Mouse (Mus musculus) liver, embryonic 15.5 days (tissue): ENCODE measurements around the gene Yeats2. TPM values are rescaled to one million over a fixed set of nuclear protein-coding genes. Genes with fewer than 3 reads are reported as not detected.
A peak's percentile ranks its signal among the peaks of the same experiment; 100 is the strongest.

Source experiments
- ATAC-seq: fragments of 200-750 bp; cut with Nextera tagmentation; 2 replicates; pipeline ENCODE4 v1.8.0; 2017; ENCODE audit warnings: moderate number of reproducible peaks, mild to moderate bottlenecking, moderate library complexity; ENCODE audit not compliant: insufficient read depth
- H3K27ac ChIP-seq: fragments of 300-500 bp; sonication (generic); replicated peaks from 2 replicates; pipeline ENCODE4 v1.5.1; 2015; ENCODE audit warnings: mild to moderate bottlenecking, inconsistent platforms
- H3K27me3 ChIP-seq: fragments of 300-500 bp; sonication (generic); 2 replicates; pipeline ENCODE4 v1.6.1; 2015; ENCODE audit warnings: mild to moderate bottlenecking, inconsistent platforms
- H3K36me3 ChIP-seq: fragments of 300-500 bp; sonication (generic); replicated peaks from 2 replicates; pipeline ENCODE4 v1.6.1; 2015; ENCODE audit warnings: moderate library complexity, mild to moderate bottlenecking, inconsistent platforms
- H3K4me1 ChIP-seq: fragments of 300-500 bp; sonication (generic); replicated peaks from 2 replicates; pipeline ENCODE4 v1.6.1; 2015; ENCODE audit warnings: inconsistent platforms
- H3K4me2 ChIP-seq: fragments of 300-500 bp; sonication (generic); 2 replicates; pipeline ENCODE4 v1.6.1; 2015; ENCODE audit warnings: moderate library complexity, mild to moderate bottlenecking, inconsistent platforms
- H3K4me3 ChIP-seq: fragments of 300-500 bp; sonication (generic); replicated peaks from 2 replicates; pipeline ENCODE4 v1.5.1; 2015; ENCODE audit warnings: mild to moderate bottlenecking, inconsistent platforms
- H3K9ac ChIP-seq: fragments of 300-500 bp; sonication (generic); 2 replicates; pipeline ENCODE4 v1.6.1; 2015; ENCODE audit warnings: moderate library complexity, mild to moderate bottlenecking, inconsistent platforms
- H3K9me3 ChIP-seq: fragments of 300-500 bp; sonication (generic); replicated peaks from 2 replicates; pipeline ENCODE4 v1.6.1; 2016; ENCODE audit warnings: inconsistent platforms
- WGBS: fragments of 180-500 bp; shearing (Covaris S2); methylation state at CpG from one replicate; pipeline ENCODE4 v1.1.7; 2015; ENCODE audit warnings: mixed read lengths; ENCODE audit not compliant: insufficient replicate concordance; 5-methylcytosine and 5-hydroxymethylcytosine counted together
- polyA plus RNA-seq: library from polyadenylated mRNA; unstranded; fragments of >200 nt; fragmentation: Nextera tagmentation; extraction: Ambion mirVana; gene quantifications from 2 replicates; pipeline ENCODE4 v1.2.1, GENCODE M21; 2015

Yeats2 gene
- polyA plus RNA-seq = 4.7 and 5.1 TPM in 2 replicates

DNA sequence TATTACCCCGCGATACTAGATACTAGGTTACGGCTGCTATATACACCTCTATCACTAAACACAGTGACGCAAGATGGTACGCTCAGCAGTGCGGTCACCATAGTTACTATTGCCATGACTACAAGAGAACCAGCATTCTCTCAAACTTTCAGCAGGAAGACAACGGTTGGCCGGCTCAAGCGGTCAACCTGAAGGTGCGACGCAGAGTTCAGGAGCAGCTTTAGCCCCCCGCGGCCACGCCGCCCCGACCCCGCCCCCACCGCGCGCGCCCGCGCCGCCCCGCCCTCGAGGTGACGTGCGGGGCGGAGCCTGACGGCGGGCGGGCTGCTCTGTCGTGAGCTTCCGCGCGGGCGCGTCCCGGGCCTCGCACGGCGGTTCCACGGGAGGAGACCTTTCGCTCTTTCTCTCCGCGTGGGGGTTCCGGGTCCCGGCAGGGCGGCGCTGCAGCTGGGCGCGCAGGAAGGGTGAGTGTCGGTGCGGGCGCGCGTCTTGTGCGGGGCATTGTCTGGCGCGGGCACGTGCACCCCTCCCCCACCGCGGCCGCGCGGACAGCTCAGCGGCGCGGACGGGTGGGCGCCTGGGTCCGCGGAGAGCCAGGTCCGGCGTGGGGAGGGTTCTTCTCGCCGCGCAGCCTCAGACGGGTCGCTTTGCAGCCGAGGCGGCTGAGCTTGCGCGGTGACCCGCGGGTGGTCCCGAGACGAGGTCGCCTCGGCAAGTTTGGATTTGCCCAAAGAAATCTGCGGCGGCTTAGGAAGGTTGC is at the start of gene Yeats2:
Gene Yeats2, plus strand, starts transcription at position 292 of the 760 bp plus-strand sequence.
- Histone ChIP-seq H3K4me3 (peak within 1 kb of the TSS; percentile 94), H3K27ac (peak within 1 kb of the TSS; percentile 72), H3K4me2 (peak within 1 kb of the TSS; percentile 90), H3K9ac (peak within 1 kb of the TSS; percentile 82), H3K27me3 (no peaks in the 10 kb centered on the region), H3K4me1 (peaks cover 30% of the 10 kb centered on the region), H3K9me3 (no peaks in the 10 kb centered on the region), H3K36me3 (no peaks in the 10 kb centered on the region; the same call in 1 of the 2 replicates)
- ATAC-seq = peak; percentile 95
- under 1% methylated on average over 91 of the region's 92 CpGs for WGBS

- Histone ChIP-seq H3K4me1 (peaks cover 13% of the 10 kb centered on the region), H3K27me3 (no peaks in the 10 kb centered on the region), H3K9ac (no peak overlapping the region), H3K9me3 (no peaks in the 10 kb centered on the region), H3K36me3 (no peaks in the 10 kb centered on the region), H3K27ac (no peak overlapping the region), H3K4me2 (no peak overlapping the region), H3K4me3 (no peak overlapping the region)
- ATAC-seq = no peak
- 65% methylated on average over 2 of the region's 2 CpGs for WGBS
These were observed 44.9 kb upstream of the Yeats2 start for GRCm38 (mm10) chr16:20095966-20096365.

DNA sequence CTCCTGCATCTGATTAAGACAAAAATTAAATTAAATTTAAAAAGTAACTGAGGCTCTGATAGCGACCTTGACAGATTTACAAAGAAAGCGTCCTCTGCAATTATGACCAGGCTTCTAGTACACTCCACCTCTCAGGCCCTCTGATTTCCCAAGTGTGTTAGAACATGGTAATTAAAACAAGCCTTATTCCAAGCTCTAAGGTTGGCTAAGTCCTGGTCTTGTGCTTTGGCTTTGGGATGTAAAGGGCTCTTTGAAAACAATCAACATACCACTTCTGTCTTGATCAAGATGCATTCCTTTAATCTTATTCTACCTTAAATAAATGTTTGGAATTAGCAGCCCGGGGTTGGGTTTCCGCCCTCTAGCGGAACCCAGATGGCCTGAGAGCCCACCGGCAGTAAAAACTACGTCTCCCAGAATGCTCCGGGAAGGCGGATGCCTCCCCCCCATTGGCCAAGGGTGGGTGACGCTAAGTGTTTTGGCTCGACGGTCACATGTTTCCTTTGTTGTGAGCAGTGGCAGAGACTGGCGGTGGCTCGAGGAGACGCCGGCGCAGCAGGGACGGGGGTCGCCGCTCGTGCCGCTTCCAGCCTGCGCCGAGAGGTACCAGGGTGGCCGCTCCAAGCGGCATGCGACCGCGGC is 43.7 kb upstream of the Yeats2 start, which contains the start of gene Klhl24:
Gene Klhl24, plus strand, starts transcription at position 474 of the 642 bp plus-strand sequence.
- Histone ChIP-seq H3K9me3 (no peaks in the 10 kb centered on the region), H3K27me3 (no peaks in the 10 kb centered on the region), H3K9ac (peak within 1 kb of the TSS; percentile 83), H3K4me1 (peaks cover 13% of the 10 kb centered on the region), H3K4me2 (peak within 1 kb of the TSS; percentile 94), H3K36me3 (no peaks in the 10 kb centered on the region), H3K27ac (peak within 1 kb of the TSS; percentile 92), H3K4me3 (peak within 1 kb of the TSS; percentile 92)
- ATAC-seq = peak; percentile 86
- WGBS = under 1% methylated on average over 29 of the region's 29 CpGs

DNA sequence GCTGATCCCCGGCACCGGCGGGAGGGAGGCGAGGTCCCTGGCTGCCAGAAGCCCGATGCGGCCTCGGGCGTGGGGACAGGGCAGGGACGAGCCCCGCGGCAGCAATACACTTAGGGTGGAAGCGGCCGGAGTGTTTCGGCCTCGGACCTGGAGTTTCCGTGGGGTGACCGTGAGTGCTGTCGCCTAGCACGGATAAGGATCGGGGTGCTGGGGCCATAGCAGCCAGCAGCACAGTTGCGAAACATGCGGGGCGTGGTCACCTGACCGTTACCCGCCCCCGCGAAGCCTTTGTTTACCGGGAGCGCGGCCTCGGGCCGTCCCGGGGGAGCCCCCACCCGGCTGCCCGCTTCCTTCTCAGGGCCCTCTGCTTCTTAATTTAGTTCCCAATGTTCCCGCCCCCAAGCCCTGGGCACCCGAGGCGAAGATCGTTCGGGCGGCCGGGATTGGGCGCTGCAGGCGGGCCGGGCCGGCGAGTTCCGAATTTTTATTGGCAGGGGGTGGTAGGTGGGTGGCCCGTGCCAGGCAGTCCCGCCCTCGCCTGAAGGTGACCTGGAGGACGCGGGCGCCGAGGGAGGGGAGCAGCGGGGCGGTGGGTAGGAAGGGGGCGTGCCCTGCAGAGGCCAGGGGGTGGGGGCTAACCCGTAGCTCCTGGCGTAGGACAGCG is 43.0 kb upstream of the Yeats2 start:
- H3K36me3 ChIP-seq = no peaks in the 10 kb centered on the region; the same call in 1 of the 2 replicates
- H3K9me3 ChIP-seq = no peaks in the 10 kb centered on the region
- under 1% methylated on average over 61 of the region's 61 CpGs for WGBS
- H3K4me3 ChIP-seq = peak overlapping the region; percentile 92
- H3K27me3 ChIP-seq = no peaks in the 10 kb centered on the region
- H3K27ac ChIP-seq = peak overlapping the region; percentile 92
- peaks cover 13% of the 10 kb centered on the region for H3K4me1 ChIP-seq
- peak overlapping the region; percentile 83 for H3K9ac ChIP-seq
- H3K4me2 ChIP-seq = peak overlapping the region; percentile 94
- ATAC-seq = peak; percentile 91

DNA sequence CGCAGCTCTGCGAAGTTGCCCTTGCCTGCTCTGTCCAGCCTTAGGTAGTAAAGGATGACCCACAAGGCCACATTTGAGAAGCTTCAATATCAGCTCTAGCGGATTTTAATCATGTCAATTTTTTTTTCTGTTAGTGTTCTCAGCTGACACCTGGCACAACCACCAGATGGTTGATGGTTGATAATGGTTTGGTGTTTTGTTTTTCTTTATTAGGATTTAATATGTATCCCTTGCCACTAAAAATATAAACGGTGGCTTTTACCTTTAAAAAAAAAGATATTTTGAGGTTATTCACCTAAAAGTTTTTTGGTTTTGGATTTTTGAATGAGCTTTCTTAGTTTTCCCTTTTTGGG is 42.5 kb upstream of the Yeats2 start:
- Histone ChIP-seq H3K27ac (peak overlapping the region; percentile 92), H3K27me3 (no peaks in the 10 kb centered on the region), H3K36me3 (peaks cover 3% of the 10 kb centered on the region), H3K4me3 (peak overlapping the region; percentile 92), H3K9me3 (no peaks in the 10 kb centered on the region), H3K4me2 (peak overlapping the region; percentile 94), H3K4me1 (peaks cover 13% of the 10 kb centered on the region), H3K9ac (peak overlapping the region; percentile 83)
- ATAC-seq = no peak
- WGBS = 2% methylated on average over 4 of the region's 4 CpGs

- 89% methylated on average over 6 of the region's 6 CpGs for WGBS
- H3K4me1 ChIP-seq = peaks cover 13% of the 10 kb centered on the region
- H3K4me2 ChIP-seq = peak overlapping the region; percentile 94; the same call in 1 of the 2 replicates
- no peaks in the 10 kb centered on the region for H3K27me3 ChIP-seq
- no peak overlapping the region for H3K9ac ChIP-seq
- peaks cover 6% of the 10 kb centered on the region for H3K36me3 ChIP-seq
- no peaks in the 10 kb centered on the region for H3K9me3 ChIP-seq
- H3K27ac ChIP-seq = no peak overlapping the region
- ATAC-seq = no peak
- H3K4me3 ChIP-seq = no peak overlapping the region
These were observed 41.8 kb upstream of the Yeats2 start for GRCm38 (mm10) chr16:20098866-20099629.

GRCm38 (mm10) chr16:20106996-20107395 is 33.9 kb upstream of the Yeats2 start:
- Histone ChIP-seq H3K9ac (no peak overlapping the region), H3K4me3 (no peak overlapping the region), H3K4me2 (no peak overlapping the region), H3K4me1 (no peaks in the 10 kb centered on the region), H3K36me3 (peaks cover 34% of the 10 kb centered on the region), H3K9me3 (no peaks in the 10 kb centered on the region), H3K27ac (no peak overlapping the region), H3K27me3 (no peaks in the 10 kb centered on the region)
- WGBS = 81% methylated on average over 8 of the region's 8 CpGs
- no peak for ATAC-seq

DNA sequence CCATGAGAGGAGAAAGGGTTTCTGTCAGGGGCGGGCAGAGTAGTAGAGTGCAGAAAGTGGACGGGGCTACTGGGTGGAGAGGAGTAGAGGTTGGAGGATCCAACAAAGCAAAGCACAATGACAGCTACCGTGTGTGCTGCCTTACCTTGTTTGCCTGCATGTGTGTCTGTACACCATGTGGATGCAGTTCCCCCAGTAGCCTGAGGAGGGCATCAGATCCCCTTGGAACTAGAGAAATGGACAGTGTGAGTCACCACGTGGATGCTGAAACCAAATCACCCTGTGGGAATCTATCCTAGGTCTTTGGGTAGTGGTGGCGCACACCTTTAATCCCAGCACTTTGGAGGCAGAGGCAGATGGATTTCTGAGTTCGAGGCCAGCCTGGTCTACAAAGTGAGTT is 31.9 kb upstream of the Yeats2 start:
- Histone ChIP-seq H3K27ac (no peak overlapping the region), H3K9me3 (no peaks in the 10 kb centered on the region), H3K4me2 (no peak overlapping the region), H3K4me3 (no peak overlapping the region), H3K9ac (no peak overlapping the region), H3K36me3 (peaks cover 28% of the 10 kb centered on the region), H3K27me3 (no peaks in the 10 kb centered on the region), H3K4me1 (no peaks in the 10 kb centered on the region)
- WGBS = 80% methylated on average over 6 of the region's 6 CpGs
- no peak for ATAC-seq

DNA sequence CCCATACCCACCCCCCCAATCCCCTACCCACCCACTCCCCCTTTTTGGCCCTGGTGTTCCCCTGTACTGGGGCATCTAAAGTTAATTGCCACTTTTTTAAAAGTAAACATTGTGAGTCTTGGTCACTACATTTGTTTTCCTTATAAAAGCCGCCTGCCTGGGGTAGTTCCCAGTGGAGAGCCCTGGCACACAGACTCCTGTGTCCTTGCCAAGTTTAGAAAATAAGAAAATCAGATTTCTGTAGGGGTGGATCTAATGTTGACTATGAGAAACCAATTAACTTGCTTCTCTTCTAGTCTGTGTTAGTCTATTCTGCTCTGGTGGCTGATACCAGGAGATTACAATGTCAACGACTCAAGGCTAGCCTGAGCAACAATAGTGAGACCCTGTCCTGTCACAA is 28.2 kb upstream of the Yeats2 start:
- WGBS = 68% methylated on average over 2 of the region's 2 CpGs
- H3K4me1 ChIP-seq = no peaks in the 10 kb centered on the region
- ATAC-seq = no peak
- H3K27ac ChIP-seq = no peak overlapping the region
- no peaks in the 10 kb centered on the region for H3K27me3 ChIP-seq
- H3K9ac ChIP-seq = no peak overlapping the region
- H3K36me3 ChIP-seq = peaks cover 17% of the 10 kb centered on the region
- no peak overlapping the region for H3K4me2 ChIP-seq
- H3K4me3 ChIP-seq = no peak overlapping the region
- no peaks in the 10 kb centered on the region for H3K9me3 ChIP-seq

DNA sequence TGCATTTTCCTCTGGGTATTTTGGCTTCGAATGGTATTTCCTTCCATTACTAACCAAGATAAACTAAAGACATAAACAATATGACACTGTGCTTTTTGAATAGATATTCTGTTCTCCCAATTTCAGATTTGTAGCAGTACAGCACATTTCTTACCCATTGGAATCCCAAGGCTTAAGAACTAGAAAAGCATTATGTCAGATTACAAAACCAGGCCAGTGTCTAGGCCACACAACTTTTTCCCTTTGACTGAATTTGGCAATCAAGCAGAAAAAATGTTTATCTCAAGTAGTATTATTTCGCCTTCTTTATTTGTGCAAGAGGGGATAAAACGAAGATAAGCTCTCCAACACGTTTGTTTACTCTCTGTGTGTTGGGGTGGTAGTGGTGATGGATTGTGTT is 24.8 kb upstream of the Yeats2 start:
- no peak overlapping the region for H3K9ac ChIP-seq
- H3K27ac ChIP-seq = no peak overlapping the region
- H3K4me1 ChIP-seq = no peaks in the 10 kb centered on the region
- no peak overlapping the region for H3K4me2 ChIP-seq
- H3K36me3 ChIP-seq = peaks cover 7% of the 10 kb centered on the region; the same call in 1 of the 2 replicates
- 57% methylated on average over 4 of the region's 4 CpGs for WGBS
- ATAC-seq = no peak
- no peaks in the 10 kb centered on the region for H3K27me3 ChIP-seq
- H3K9me3 ChIP-seq = no peaks in the 10 kb centered on the region
- H3K4me3 ChIP-seq = no peak overlapping the region
